Mouse (Mus musculus): ENCODE results near the gene Slc25a13.

The Slc25a13 gene

GRCm38 (mm10) chr6:6167339-6168126, 49.4 kb downstream of the Slc25a13 start:
- DNase-seq (ENCODE audit: low spot score in 2 of 2), result no peak

GRCm38 (mm10) chr6:6162993-6163623, 53.9 kb downstream of the Slc25a13 start:
- DNase-seq (ENCODE audit: low spot score in 2 of 2), result no peak

GRCm38 (mm10) chr6:6162146-6162545, 54.8 kb downstream of the Slc25a13 start:
- no peak for DNase-seq (ENCODE audit: low spot score in 2 of 2)

DNA sequence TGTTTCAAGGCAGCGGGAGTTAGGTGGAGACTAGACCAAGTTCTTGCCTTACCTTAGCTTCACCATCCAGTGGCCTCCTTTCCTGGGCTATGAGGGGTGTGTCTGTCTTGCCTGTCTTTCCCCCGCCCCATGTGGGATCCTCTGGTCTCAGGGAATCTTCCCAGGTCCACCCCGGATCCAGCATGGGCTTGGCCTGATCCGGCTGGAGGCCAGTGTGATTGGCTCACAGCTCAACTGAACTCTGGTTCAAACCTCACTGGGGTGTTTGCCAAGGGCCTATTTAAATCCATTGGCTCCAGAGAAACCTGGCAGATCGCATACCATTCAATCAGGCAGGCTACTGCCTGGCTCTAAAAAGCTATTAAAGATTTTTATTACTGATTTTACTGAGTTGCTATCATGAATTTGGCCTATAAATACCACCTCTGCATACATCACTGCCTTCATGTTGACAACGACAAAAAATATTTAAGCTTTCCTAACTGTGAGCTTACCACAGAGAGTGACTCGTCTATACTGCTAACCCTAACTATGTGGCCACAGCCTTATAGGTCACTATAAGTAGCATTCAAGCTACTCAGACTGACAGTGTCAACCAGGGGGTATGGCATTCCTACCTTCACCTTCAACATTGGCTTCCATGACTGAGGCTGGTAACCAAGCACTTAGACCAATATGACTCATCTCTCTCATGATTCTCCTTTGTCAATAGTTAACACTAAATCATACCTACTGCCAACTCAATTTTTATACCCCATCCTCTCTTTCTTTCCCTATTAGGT, 56.1 kb downstream of the Slc25a13 start:
- DNase-seq (ENCODE audit: low spot score in 2 of 2), result no peak

- no peak for DNase-seq (ENCODE audit: low spot score in 2 of 2)
Measured at GRCm38 (mm10) chr6:6159221-6159859, 57.6 kb downstream of the Slc25a13 start.

DNA sequence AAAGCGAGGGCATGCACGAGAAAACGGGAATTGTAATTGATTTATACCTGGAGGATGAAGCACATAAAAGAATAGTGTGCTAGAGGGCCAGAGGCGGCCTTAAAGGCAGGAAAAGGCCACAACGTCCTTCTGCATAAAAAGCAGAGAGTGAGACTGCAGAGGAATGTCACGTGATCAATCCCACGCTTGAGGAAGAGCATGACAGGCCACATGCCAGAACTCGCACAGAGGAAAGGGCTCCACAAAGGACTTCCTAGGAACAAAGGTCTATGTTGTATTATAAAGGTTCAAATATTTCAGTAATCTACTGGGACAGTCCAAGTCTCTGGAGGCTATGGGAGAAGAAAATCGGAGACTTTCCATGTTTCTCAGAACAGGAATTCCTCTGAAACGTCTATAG, 63.5 kb downstream of the Slc25a13 start:
- DNase-seq (ENCODE audit: low spot score in 2 of 2), result no peak

GRCm38 (mm10) chr6:6150811-6151210, 66.2 kb downstream of the Slc25a13 start:
- no peak for DNase-seq (ENCODE audit: low spot score in 2 of 2)

DNA sequence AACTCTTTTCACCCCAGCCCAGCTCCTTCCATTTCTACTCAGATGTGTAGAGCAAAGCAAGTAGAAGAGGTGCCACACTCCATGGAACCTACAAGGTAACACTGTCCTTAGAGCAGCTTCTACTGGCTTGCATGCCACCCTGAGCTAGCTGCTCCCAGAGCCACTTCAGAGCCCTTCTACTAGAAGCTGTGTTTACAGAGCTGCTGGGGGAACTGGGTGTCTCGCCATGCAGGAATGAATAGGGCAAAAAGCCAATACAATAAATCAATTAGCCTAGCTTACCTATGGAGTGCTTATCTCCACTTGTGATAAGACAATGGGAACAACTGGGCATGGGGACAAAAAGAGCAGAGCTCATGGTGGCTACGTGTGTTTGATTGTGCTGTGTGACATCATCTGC, 67.2 kb downstream of the Slc25a13 start:
- DNase-seq (ENCODE audit: low spot score in 2 of 2), result no peak

DNA sequence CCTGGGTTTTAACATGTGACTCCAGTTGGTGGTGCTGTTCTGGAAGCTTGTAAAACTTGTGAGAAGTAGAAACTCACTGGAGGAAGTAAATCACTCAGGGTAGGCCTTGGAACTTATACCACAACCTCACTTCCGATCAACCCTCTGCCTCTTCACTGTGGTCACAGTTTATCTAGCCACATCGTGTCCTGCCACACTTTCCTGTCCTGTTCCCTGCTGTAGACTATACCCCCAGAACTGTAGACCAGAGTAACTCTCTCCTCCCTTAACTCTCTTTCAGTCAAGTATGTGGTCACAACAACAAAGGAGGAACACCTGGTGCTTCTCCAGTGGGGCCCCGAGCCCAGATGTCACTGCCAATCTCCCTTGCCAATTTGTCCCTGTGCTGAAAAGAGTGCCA, 67.6 kb downstream of the Slc25a13 start:
- no peak for DNase-seq (ENCODE audit: low spot score in 2 of 2)

DNA sequence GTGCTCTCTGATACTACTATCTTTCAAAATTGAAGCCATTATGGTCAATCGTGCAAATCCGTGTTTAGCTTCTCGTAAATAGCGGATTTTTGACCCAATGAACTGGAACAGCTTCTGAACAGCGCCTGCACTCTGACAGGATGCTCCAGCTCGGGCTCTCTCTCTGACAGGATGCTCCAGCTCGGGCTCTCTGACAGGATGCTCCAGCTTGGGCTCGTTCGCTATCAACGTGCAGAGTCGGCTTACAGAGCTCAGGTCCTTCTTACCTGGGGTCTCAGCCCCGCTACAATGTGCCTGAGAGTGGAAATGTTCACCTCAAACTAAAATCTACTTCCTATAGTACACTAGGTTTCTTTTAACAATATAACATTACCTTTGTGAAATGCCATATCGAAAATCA, 71.6 kb downstream of the Slc25a13 start:
- no peak for DNase-seq (ENCODE audit: low spot score in 2 of 2)

DNA sequence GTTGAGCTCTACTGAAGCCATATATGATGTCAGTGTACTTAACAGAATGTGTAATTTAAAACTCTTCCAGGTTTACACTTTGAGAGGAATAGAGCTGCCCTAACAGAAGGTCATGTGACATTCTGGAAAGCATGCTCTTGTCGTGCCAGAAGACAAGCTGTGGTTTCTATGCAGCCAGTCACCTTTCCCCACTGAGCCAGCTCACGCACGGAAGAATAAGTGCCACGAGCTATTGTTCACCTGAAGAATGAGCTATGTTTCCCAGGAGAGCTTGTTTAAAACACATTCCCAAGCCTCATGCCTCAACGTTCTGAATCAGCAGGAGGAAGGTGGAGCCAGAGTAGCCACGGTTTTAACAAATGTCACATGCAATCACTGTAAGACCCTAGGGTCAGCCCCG, 73.4 kb downstream of the Slc25a13 start:
- no peak for DNase-seq (ENCODE audit: low spot score in 2 of 2)

DNA sequence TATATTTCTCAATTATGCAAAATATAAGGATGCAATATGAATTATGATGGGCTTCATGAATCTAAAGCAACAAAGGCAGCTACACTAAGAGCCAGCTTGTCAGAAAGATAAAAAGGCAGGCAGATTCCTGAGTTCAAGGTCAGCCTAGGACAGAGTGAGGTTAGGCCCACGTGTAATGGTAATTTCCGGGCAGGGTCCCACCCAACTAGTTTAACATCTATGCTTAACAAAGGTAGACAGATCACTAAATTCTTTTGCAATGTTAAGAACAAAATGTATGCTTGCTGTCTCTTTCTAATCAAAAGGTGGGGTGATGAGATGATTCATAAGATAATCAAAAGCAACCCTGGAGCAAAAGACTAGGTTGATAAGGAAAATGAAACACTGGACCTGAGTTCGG, 76.6 kb downstream of the Slc25a13 start:
- DNase-seq (ENCODE audit: low spot score in 2 of 2), result no peak

DNA sequence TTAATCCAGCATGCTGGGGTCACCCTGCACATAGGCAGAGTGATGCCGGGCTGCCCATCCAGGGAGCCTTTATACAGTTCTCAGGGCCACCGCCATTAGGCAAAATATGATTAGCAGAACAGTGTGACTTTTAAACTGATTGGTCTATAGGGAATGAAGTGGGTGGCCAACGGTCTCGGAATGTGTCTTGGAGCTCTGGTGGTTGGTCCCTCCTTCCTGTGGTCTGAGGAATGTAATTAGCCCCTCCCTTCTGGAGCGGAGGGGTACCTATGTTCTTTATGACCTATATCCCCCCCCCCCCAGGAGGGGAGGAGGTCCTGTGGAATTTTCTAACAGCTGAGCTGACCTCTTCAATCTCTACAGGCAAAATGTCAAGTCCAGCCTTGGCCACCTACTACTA, 77.9 kb downstream of the Slc25a13 start:
- DNase-seq (ENCODE audit: low spot score in 2 of 2), result no peak

DNA sequence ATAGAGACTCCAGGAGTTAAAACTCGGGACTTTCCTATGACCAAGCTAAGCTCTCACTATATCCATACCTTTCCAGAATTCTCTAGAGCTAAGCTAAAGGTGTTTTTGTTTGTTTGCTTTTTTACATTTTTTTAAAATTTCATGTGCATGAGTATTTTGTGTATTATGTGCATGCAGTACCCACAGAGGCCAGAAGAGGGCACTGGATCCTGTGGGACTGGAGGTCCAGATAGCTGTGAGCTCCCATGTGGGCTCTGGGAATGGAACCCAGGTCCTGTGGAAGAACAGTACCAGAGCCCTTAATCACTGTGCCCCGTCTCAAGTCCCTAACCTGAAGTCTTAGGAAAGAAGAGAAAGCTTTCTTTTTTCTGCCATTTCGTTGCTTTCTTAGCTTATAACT, 80.2 kb downstream of the Slc25a13 start:
- DNase-seq (ENCODE audit: low spot score in 2 of 2), result no peak

GRCm38 (mm10) chr6:6134935-6135334, 82.0 kb downstream of the Slc25a13 start:
- no peak for DNase-seq (ENCODE audit: low spot score in 2 of 2)

- no peak for DNase-seq (ENCODE audit: low spot score in 2 of 2)
Measured at GRCm38 (mm10) chr6:6133556-6134050, 83.4 kb downstream of the Slc25a13 start.

GRCm38 (mm10) chr6:6132047-6132446, 84.9 kb downstream of the Slc25a13 start:
- DNase-seq (ENCODE audit: low spot score in 2 of 2), result no peak

DNA sequence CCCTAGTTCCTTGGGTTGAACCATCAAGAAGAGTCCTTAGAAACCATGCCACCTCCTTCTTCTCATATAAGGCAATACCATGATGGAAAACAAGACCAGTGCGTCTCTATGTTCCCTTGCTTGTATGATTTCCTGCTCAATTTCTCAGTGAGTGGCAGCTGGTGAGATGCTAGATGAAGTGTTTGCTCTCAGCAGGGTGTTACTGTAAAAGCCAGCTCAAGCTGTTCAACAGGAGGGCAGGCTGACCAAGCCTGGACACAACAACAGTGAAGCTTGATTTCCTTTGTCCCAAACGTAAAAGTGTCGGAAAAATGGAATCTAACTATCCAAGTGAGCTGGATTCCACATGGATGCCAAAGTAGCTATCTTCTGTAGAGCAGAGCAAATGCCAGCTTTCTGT, 91.4 kb downstream of the Slc25a13 start:
- DNase-seq (ENCODE audit: low spot score in 2 of 2), result no peak

DNA sequence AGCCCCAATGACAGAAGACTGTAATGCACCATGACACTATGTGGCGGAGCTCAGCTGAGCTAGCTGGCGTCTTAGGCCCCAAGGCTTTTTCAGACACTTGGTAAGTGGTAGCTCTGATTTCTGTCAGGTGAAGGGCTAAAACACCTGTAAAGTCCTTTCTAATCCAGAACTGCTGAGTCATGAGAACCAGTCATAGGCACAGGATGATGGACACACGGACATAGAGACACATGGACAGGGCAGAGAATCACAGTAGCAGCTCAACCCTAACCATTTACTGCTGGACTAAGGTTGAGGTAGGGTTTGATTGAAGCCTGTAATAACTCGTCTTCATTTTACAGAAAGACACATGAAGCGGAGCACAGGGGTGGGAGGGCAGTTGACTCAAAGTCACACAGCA, 95.1 kb downstream of the Slc25a13 start:
- no peak for DNase-seq (ENCODE audit: low spot score in 2 of 2)

DNA sequence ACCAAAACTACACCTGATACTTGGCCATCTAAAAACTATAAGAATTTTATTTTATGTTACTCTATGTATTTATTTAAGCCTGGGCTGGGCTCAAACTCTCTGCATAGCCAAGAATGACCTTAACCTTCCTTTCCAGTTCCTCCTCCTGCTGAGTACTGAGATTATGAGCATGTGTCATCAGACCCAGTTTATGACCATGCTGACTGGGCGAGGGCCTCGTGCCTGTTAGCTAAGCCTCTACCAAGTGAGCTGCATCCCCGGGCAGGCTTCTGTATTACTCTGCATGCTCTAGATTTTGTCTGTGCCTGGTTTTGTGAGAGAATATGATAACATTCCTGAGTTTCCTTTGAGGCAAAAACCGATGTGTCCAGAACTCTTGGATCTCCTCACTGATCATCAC, 96.1 kb downstream of the Slc25a13 start:
- DNase-seq (ENCODE audit: low spot score in 2 of 2), result no peak

DNA sequence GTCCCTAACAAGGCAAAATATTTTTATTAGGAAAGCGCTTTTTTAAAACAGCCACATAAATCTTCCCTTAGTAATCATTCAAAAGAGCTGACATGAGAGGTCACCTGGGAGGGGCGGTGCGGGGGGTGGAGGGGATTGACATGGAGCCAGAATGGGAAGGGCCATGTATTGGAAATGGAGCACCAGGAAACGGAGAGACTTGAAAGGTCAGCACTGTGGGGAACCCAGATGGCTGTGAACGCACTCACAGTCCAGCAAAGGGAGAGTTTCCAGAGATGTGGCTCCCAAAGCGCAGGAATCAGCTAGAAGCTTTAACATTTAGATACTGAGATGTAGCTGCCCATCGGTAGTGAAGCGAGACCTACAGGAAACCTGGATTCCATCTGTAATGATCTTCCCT, 101.2 kb downstream of the Slc25a13 start:
- no peak for DNase-seq (ENCODE audit: low spot score in 2 of 2)

GRCm38 (mm10) chr6:6113776-6114175, 103.2 kb downstream of the Slc25a13 start:
- no peak for DNase-seq (ENCODE audit: low spot score in 2 of 2)

Measured in urinary bladder, postnatal 4 days (tissue).